8 mouse cellular contexts compared by ENCODE assay signal in the genomic region with DNA sequence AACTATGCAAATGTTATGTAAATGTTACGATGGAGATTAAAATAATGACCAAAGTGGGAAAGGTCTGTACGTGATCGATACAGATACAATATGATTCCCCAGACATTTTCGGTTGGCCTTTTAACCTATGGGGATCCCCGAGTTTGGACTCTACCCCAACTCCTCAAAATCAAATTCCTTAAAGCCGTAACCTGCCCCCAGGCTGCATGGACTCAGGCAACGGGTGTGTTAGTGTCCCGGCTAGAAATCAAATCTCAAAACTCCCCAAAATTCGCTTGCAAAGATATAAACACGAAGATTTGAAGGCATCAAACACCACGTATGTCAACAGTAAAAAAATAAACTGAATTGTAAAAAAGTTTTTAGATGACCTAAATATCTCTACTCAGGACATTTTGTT. TPM values are rescaled to one million over a fixed set of nuclear protein-coding genes. Genes with fewer than 3 reads are reported as not detected.
DNase-seq lines count a peak whose midpoint lies in the region; ATAC-seq and TF ChIP-seq lines count a peak whose summit lies in the region.

No protein-coding gene starts in this region.

- no peaks in the 10 kb centered on the region for H3K9me3 ChIP-seq in heart, embryonic 14.5 days (ENCODE audit: control insufficient read depth, low read length)
- H3K9me3 ChIP-seq in G1E (replicated peaks) = no peaks in the 10 kb centered on the region
- H3K9me3 ChIP-seq in hindbrain, embryonic 10.5 days = no peaks in the 10 kb centered on the region
- no peaks in the 10 kb centered on the region for H3K9me3 ChIP-seq in midbrain, embryonic 10.5 days (replicated peaks)

- H3K36me3 ChIP-seq in heart, embryonic 14.5 days (ENCODE audit: control insufficient read depth, insufficient read depth, low read length) = peaks cover 41% of the 10 kb centered on the region
- peaks cover 41% of the 10 kb centered on the region for H3K36me3 ChIP-seq in G1E (replicated peaks)
- H3K36me3 ChIP-seq in hindbrain, embryonic 10.5 days = peaks cover 40% of the 10 kb centered on the region
- peaks cover 41% of the 10 kb centered on the region for H3K36me3 ChIP-seq in midbrain, embryonic 10.5 days

- DNase-seq in heart, adult 18-20 months = no peak
- DNase-seq in G1E (ENCODE audit: low spot score) = no peak
- DNase-seq in hindbrain, embryonic 10.5 days (ENCODE audit: low spot score) = no peak
- no peak for DNase-seq in midbrain, embryonic 10.5 days (ENCODE audit: low spot score)
- no peak for DNase-seq in adrenal gland, adult 8-10 months
- DNase-seq in ovary, postnatal 10 days (ENCODE audit: low spot score) = no peak

- no peak for TF ChIP-seq CTCF in G1E (IDR thresholded peaks at IDR 0.05; ENCODE audit: low read depth, low read length)

- 37% methylated on average over 11 of the region's 11 CpGs for WGBS in heart, embryonic 14.5 days
- WGBS in hindbrain, embryonic 10.5 days = 43% methylated on average over 11 of the region's 11 CpGs
- 48% methylated on average over 11 of the region's 11 CpGs for WGBS in midbrain, embryonic 10.5 days

- no peak for ATAC-seq in heart, embryonic 14.5 days (ENCODE audit: insufficient number of reproducible peaks, insufficient read depth, low FRiP score, low read depth)
- ATAC-seq in G1E (ENCODE audit: extremely low read depth, insufficient number of reproducible peaks, low FRiP score, poor library complexity, severe bottlenecking) = no peak
- ATAC-seq in inflammation-experienced regulatory T-cells, adult 6 months = no peak

- H3K4me2 ChIP-seq in heart, embryonic 14.5 days (ENCODE audit: low read length) = peak overlapping the region; percentile 73

- H3K4me1 ChIP-seq in heart, embryonic 14.5 days (ENCODE audit: control insufficient read depth in 2 of 2, insufficient read depth in 2 of 2, low read length in 2 of 2) = peaks cover 2 to 8% of the 10 kb centered on the region in 2 experiments; a peak in 2 of 4 replicates
- peaks cover 35% of the 10 kb centered on the region for H3K4me1 ChIP-seq in G1E (ENCODE audit: insufficient read depth, low read depth, low read length)
- H3K4me1 ChIP-seq in hindbrain, embryonic 10.5 days (replicated peaks) = peaks cover 19% of the 10 kb centered on the region
- H3K4me1 ChIP-seq in midbrain, embryonic 10.5 days = peaks cover 18% of the 10 kb centered on the region

- H3K4me3 ChIP-seq in heart, embryonic 14.5 days (ENCODE audit: control insufficient read depth in 1 of 2, insufficient read depth in 1 of 2, low read depth in 1 of 2, low read length in 2 of 2) = peak overlapping the region; percentile 93 to 98
- peak overlapping the region; percentile 93 for H3K4me3 ChIP-seq in G1E (ENCODE audit: low read depth, low read length)
- peak overlapping the region; percentile 84 for H3K4me3 ChIP-seq in hindbrain, embryonic 10.5 days
- H3K4me3 ChIP-seq in midbrain, embryonic 10.5 days = peak overlapping the region; percentile 89

- H3K9ac ChIP-seq in heart, embryonic 14.5 days (ENCODE audit: low read length) = peak overlapping the region; percentile 96

- peak overlapping the region; percentile 91 to 93; a peak in 2 of 4 replicates for H3K27ac ChIP-seq in heart, embryonic 14.5 days (replicated peaks in 1 of 2; ENCODE audit: control insufficient read depth in 1 of 2, insufficient read depth in 1 of 2, low read depth in 2 of 2, low read length in 2 of 2)
- peak overlapping the region; percentile 97 for H3K27ac ChIP-seq in hindbrain, embryonic 10.5 days
- H3K27ac ChIP-seq in midbrain, embryonic 10.5 days (replicated peaks) = peak overlapping the region; percentile 96

- no peaks in the 10 kb centered on the region for H3K27me3 ChIP-seq in heart, embryonic 14.5 days (ENCODE audit: control insufficient read depth, insufficient read depth, low read length)
- no peaks in the 10 kb centered on the region for H3K27me3 ChIP-seq in G1E (ENCODE audit: insufficient read depth, low read length)
- H3K27me3 ChIP-seq in hindbrain, embryonic 10.5 days (ENCODE audit: insufficient read depth, poor library complexity, severe bottlenecking) = no peaks in the 10 kb centered on the region
- no peaks in the 10 kb centered on the region for H3K27me3 ChIP-seq in midbrain, embryonic 10.5 days (ENCODE audit: low read depth, poor library complexity, severe bottlenecking)

RNA-seq across cellular contexts. Expression of gene Pih1d2, which starts 1.0 kb away (rescaled TPM):
- polyA plus RNA-seq in heart, embryonic 14.5 days (2014; fragmentation: Nextera tagmentation; extraction: Ambion mirVana) = 1.9 TPM in 2 replicates
- total RNA-seq in heart, adult 18-20 months (2021) = under 1 TPM; 0.20 to 0.95 TPM
- 3.6 and 3.7 TPM in 2 replicates for total RNA-seq in G1E (2014; fragmentation: Nextera tagmentation)
- total RNA-seq in G1E (2017) = 2.5 and 6.5 TPM in 2 replicates
- polyA plus RNA-seq in G1E (2012) = 0.39 and 0.41 TPM in 2 replicates
- polyA plus RNA-seq in hindbrain, embryonic 10.5 days (2016; fragmentation: Nextera tagmentation; extraction: Ambion mirVana) = 9.4 and 9.6 TPM in 2 replicates
- polyA plus RNA-seq in midbrain, embryonic 10.5 days (2016; fragmentation: Nextera tagmentation; extraction: Ambion mirVana) = 7.6 and 8.4 TPM in 2 replicates
- polyA plus RNA-seq in inflammation-experienced regulatory T-cells, adult 6 months (2017; shearing (Covaris generic)) = under 1 TPM; 0.31 to 0.67 (median 0.58) TPM
- 1 to 10 TPM; 2.5 to 3.5 (median 3.0) TPM for total RNA-seq in adrenal gland, adult 8-10 months (2022)

RNA-seq across cellular contexts. Expression of gene Nkapd1, which starts 1.1 kb away (rescaled TPM):
- polyA plus RNA-seq in heart, embryonic 14.5 days (2014; fragmentation: Nextera tagmentation; extraction: Ambion mirVana) = 15.4 and 18.3 TPM in 2 replicates
- total RNA-seq in heart, adult 18-20 months (2021) = 10 to 100 TPM; 11.6 to 14.2 TPM
- total RNA-seq in G1E (2014; fragmentation: Nextera tagmentation) (45.5 and 49.7 TPM in 2 replicates), G1E (2017) (24.6 and 31.0 TPM in 2 replicates)
- 8.0 and 9.7 TPM in 2 replicates for polyA plus RNA-seq in G1E (2012)
- polyA plus RNA-seq in hindbrain, embryonic 10.5 days (2016; fragmentation: Nextera tagmentation; extraction: Ambion mirVana) = 19.0 and 21.4 TPM in 2 replicates
- 19.9 and 20.2 TPM in 2 replicates for polyA plus RNA-seq in midbrain, embryonic 10.5 days (2016; fragmentation: Nextera tagmentation; extraction: Ambion mirVana)
- polyA plus RNA-seq in inflammation-experienced regulatory T-cells, adult 6 months (2017; shearing (Covaris generic)) = 10 to 100 TPM; 17.6 to 22.9 (median 21.0) TPM
- total RNA-seq in adrenal gland, adult 8-10 months (2022) = 10 to 100 TPM; 16.8 to 24.3 (median 22.4) TPM

RNA-seq across cellular contexts. Expression of gene Timm8b, which starts 12.5 kb away (rescaled TPM):
- polyA plus RNA-seq in heart, embryonic 14.5 days (2014; fragmentation: Nextera tagmentation; extraction: Ambion mirVana) = 338 and 373 TPM in 2 replicates
- total RNA-seq in heart, adult 18-20 months (2021) = 100 to 1,000 TPM; 270 to 292 TPM
- 88.9 and 111 TPM in 2 replicates for total RNA-seq in G1E (2014; fragmentation: Nextera tagmentation)
- 353 and 447 TPM in 2 replicates for total RNA-seq in G1E (2017)
- polyA plus RNA-seq in G1E (2012) = 11.1 and 14.8 TPM in 2 replicates
- polyA plus RNA-seq in hindbrain, embryonic 10.5 days (2016; fragmentation: Nextera tagmentation; extraction: Ambion mirVana) = 317 and 357 TPM in 2 replicates
- polyA plus RNA-seq in midbrain, embryonic 10.5 days (2016; fragmentation: Nextera tagmentation; extraction: Ambion mirVana) = 339 and 340 TPM in 2 replicates
- 100 to 1,000 TPM in 2 of 3 experiments, 10 to 100 TPM in 1; 91.5 to 123 (median 102) TPM for polyA plus RNA-seq in inflammation-experienced regulatory T-cells, adult 6 months (2017; shearing (Covaris generic))
- total RNA-seq in adrenal gland, adult 8-10 months (2022) = 100 to 1,000 TPM; 139 to 206 (median 156) TPM

RNA-seq across cellular contexts. Expression of gene Sdhd, which starts 12.5 kb away (rescaled TPM):
- 751 and 787 TPM in 2 replicates for polyA plus RNA-seq in heart, embryonic 14.5 days (2014; fragmentation: Nextera tagmentation; extraction: Ambion mirVana)
- total RNA-seq in heart, adult 18-20 months (2021) = 100 to 1,000 TPM; 697 to 709 TPM
- total RNA-seq in G1E (2014; fragmentation: Nextera tagmentation) (103 and 109 TPM in 2 replicates), G1E (2017) (267 and 296 TPM in 2 replicates)
- 32.3 and 45.2 TPM in 2 replicates for polyA plus RNA-seq in G1E (2012)
- 272 and 320 TPM in 2 replicates for polyA plus RNA-seq in hindbrain, embryonic 10.5 days (2016; fragmentation: Nextera tagmentation; extraction: Ambion mirVana)
- polyA plus RNA-seq in midbrain, embryonic 10.5 days (2016; fragmentation: Nextera tagmentation; extraction: Ambion mirVana) = 309 and 339 TPM in 2 replicates
- 100 to 1,000 TPM; 142 to 204 (median 178) TPM for polyA plus RNA-seq in inflammation-experienced regulatory T-cells, adult 6 months (2017; shearing (Covaris generic))
- total RNA-seq in adrenal gland, adult 8-10 months (2022) = 100 to 1,000 TPM; 137 to 229 (median 191) TPM

RNA-seq across cellular contexts. Expression of gene Dlat, which starts 43.4 kb away (rescaled TPM):
- polyA plus RNA-seq in heart, embryonic 14.5 days (2014; fragmentation: Nextera tagmentation; extraction: Ambion mirVana) = 161 TPM in 2 replicates
- 100 to 1,000 TPM; 390 to 395 TPM for total RNA-seq in heart, adult 18-20 months (2021)
- total RNA-seq in G1E (2014; fragmentation: Nextera tagmentation) (60.6 and 61.3 TPM in 2 replicates), G1E (2017) (55.2 and 60.0 TPM in 2 replicates)
- 36.1 and 47.2 TPM in 2 replicates for polyA plus RNA-seq in G1E (2012)
- 43.9 and 53.9 TPM in 2 replicates for polyA plus RNA-seq in hindbrain, embryonic 10.5 days (2016; fragmentation: Nextera tagmentation; extraction: Ambion mirVana)
- 57.5 and 58.6 TPM in 2 replicates for polyA plus RNA-seq in midbrain, embryonic 10.5 days (2016; fragmentation: Nextera tagmentation; extraction: Ambion mirVana)
- 10 to 100 TPM; 11.5 to 20.4 (median 18.7) TPM for polyA plus RNA-seq in inflammation-experienced regulatory T-cells, adult 6 months (2017; shearing (Covaris generic))
- total RNA-seq in adrenal gland, adult 8-10 months (2022) = 100 to 1,000 TPM in 2 of 4 experiments, 10 to 100 TPM in 2; 71.5 to 123 (median 102) TPM
